Mouse (Mus musculus): ENCODE results near the gene Pex6. TPM values are rescaled to one million over a fixed set of nuclear protein-coding genes. Genes with fewer than 3 reads are reported as not detected.
"Not testable (repeated sequence)": the region's sequence is repeated elsewhere in the genome, so short reads cannot be mapped to it uniquely, and the experiment has no call there.

Gene Pex6
- polyA plus RNA-seq, 1 experiment from 2014 or later = 27.9 TPM

DNA sequence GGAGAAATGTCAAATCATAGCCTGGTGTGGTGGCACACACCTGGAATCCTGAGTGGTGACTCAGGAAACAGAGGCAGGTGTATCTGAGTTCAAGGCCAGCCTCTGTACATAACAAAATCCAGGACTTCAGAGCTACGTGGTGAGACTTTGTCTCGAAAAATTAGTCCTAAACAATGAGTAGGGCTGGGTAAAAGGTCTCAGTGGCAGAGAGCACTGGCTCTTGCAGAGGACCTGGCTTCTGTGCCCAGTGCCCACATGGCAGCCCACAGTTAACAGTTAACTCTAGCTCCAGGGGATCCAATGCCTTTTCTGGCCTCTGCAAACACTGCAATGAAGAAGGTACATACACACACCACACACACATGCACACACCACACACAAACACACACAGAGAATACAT lies 36.5 kb downstream of the Pex6 start:
- Histone ChIP-seq H3K9me3 (no peaks in the 10 kb centered on the region), H3K9ac (replicated peaks) (no peak overlapping the region), H3K27me3 (no peaks in the 10 kb centered on the region), H3K4me2 (replicated peaks) (no peak overlapping the region), H3K36me3 (peaks cover 14% of the 10 kb centered on the region; the same call in 1 of the 2 replicates), H3K4me1 (peaks cover 16% of the 10 kb centered on the region), H3K4me3 (no peak overlapping the region), H3K27ac (replicated peaks) (no peak overlapping the region)
- no peak for ATAC-seq (replicated peaks)
- 83% methylated on average over 2 of the region's 2 CpGs for WGBS

DNA sequence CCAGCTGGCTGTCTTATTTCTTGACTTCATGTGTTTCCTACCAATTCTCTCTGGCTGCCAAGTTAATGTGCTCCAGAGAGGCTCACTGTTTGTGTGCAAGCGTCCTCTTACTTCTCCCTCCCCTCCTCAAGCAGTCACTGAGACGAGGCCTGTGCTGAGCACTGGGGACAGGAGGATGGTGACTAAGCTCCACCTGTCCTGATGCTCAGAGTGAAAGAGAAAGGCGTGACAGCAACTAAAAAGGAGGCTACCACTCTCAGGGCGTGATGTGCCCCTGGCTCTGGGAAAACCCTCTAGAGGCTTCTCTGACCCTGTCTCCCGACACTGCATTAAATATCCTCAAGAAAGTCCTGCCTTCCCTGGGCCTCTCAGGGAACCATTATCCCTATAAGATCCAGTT lies 38.0 kb downstream of the Pex6 start:
- Histone ChIP-seq H3K36me3 (peaks cover 10% of the 10 kb centered on the region; the same call in 1 of the 2 replicates), H3K27me3 (no peaks in the 10 kb centered on the region), H3K27ac (replicated peaks) (no peak overlapping the region), H3K4me2 (replicated peaks) (no peak overlapping the region), H3K9me3 (no peaks in the 10 kb centered on the region), H3K4me3 (no peak overlapping the region), H3K4me1 (peaks cover 16% of the 10 kb centered on the region), H3K9ac (replicated peaks) (no peak overlapping the region)
- 86% methylated on average over 5 of the region's 5 CpGs for WGBS
- no peak for ATAC-seq (replicated peaks)

- no peak for ATAC-seq (replicated peaks)
- H3K4me1 ChIP-seq = peaks cover 16% of the 10 kb centered on the region
- H3K9ac ChIP-seq (replicated peaks) = peak overlapping the region; percentile 73
- H3K27me3 ChIP-seq = no peaks in the 10 kb centered on the region
- peak overlapping the region; percentile 98; the same call in 1 of the 2 replicates for H3K4me3 ChIP-seq
- H3K36me3 ChIP-seq = peaks cover 6% of the 10 kb centered on the region; the same call in 1 of the 2 replicates
- H3K4me2 ChIP-seq (replicated peaks) = peak overlapping the region; percentile 82
- no peaks in the 10 kb centered on the region for H3K9me3 ChIP-seq
- no peak overlapping the region for H3K27ac ChIP-seq (replicated peaks)
- 94% methylated on average over 4 of the region's 4 CpGs for WGBS
Measured at GRCm38 (mm10) chr17:46750580-46750979, 39.3 kb downstream of the Pex6 start.

DNA sequence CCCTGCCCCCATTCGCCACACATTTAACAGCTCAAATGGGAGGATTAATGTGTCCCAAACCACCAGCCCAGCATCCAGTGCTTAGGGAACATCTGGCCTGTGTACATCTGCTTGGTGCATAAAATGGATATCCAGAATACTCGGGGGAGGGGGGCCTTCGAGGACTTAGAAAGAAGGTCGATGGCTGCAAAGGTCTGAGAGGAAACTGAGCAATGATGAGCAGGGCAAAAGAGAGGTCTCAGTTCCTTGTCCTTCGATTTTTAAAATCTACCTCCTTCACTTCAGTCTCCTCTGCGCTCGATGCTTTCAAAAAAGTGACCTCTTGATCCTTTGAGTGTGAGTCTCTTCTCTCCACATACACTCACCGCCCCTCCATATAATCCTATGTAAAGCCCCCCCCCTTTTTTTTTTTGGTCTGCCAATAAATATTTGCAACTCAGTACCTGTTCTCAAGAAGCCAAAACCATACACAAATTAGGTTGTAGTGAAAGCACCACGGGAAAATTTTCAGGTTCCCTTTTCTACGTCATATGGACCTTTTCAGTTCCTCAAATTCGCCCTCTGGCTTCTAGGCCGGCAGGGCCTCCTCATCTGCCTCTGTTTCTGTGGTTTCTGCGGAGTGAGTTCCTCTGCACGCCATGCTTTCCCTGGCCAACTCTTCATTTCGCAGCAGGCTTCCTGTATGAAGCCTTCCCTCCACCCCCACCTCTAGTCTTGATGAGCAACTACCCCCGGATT lies 40.0 kb downstream of the Pex6 start:
- Histone ChIP-seq H3K27ac (replicated peaks) (peak overlapping the region; percentile 91), H3K9ac (replicated peaks) (peak overlapping the region; percentile 73), H3K9me3 (no peaks in the 10 kb centered on the region), H3K36me3 (peaks cover 4% of the 10 kb centered on the region; the same call in 1 of the 2 replicates), H3K4me2 (replicated peaks) (peak overlapping the region; percentile 82), H3K27me3 (no peaks in the 10 kb centered on the region), H3K4me1 (peaks cover 16% of the 10 kb centered on the region), H3K4me3 (peak overlapping the region; percentile 98)
- ATAC-seq (replicated peaks) = no peak
- 30% methylated on average over 16 of the region's 16 CpGs for WGBS

- peak within 1 kb of the TSS; percentile 82 for H3K4me2 ChIP-seq (replicated peaks)
- under 1% methylated on average over 58 of the region's 58 CpGs for WGBS
- peak within 1 kb of the TSS; percentile 91 for H3K27ac ChIP-seq (replicated peaks)
- H3K9ac ChIP-seq (replicated peaks) = peak within 1 kb of the TSS; percentile 73
- H3K4me1 ChIP-seq = peaks cover 16% of the 10 kb centered on the region
- ATAC-seq (replicated peaks) = peak; percentile 99
- no peaks in the 10 kb centered on the region for H3K36me3 ChIP-seq
- no peaks in the 10 kb centered on the region for H3K27me3 ChIP-seq
- H3K9me3 ChIP-seq = no peaks in the 10 kb centered on the region
- H3K4me3 ChIP-seq = peak within 1 kb of the TSS; percentile 98
Measured at GRCm38 (mm10) chr17:46751794-46752556, 40.7 kb downstream of the Pex6 start, which contains the start of gene Cnpy3. Cnpy3 (minus strand) TSS chr17:46752214.

- no peak overlapping the region for H3K9ac ChIP-seq (replicated peaks)
- WGBS = 87% methylated on average over 12 of the region's 12 CpGs
- no peak overlapping the region for H3K4me3 ChIP-seq
- ATAC-seq (replicated peaks) = no peak
- H3K36me3 ChIP-seq = no peaks in the 10 kb centered on the region
- no peaks in the 10 kb centered on the region for H3K4me1 ChIP-seq
- no peak overlapping the region for H3K4me2 ChIP-seq (replicated peaks)
- no peaks in the 10 kb centered on the region for H3K9me3 ChIP-seq
- H3K27ac ChIP-seq (replicated peaks) = no peak overlapping the region
- no peaks in the 10 kb centered on the region for H3K27me3 ChIP-seq
Measured at GRCm38 (mm10) chr17:46758753-46759152, 47.5 kb downstream of the Pex6 start.

- no peaks in the 10 kb centered on the region for H3K27me3 ChIP-seq
Measured at GRCm38 (mm10) chr17:46763544-46763943, 52.3 kb downstream of the Pex6 start, which contains the start of gene Ptcra. Ptcra (minus strand) TSS chr17:46763712.

DNA sequence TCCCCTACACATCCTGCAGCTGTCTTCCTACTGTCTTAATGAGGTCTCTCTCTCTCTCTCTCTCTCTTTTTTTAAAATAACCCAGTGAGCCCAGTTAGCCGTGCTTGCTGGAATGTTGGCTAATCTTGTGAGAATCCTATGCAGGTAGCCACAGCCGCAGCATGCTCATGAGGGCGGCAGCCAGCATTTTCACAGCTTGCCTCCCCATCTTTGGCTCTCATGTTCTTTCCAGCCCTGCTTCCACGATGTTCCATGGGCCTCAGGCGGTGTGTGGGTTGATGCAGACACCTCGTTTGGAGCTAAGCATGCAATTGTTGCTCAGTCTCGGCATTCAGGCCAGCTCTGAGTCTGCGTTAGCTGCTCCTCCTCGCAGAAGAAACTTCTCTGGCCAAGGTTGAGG lies 53.7 kb downstream of the Pex6 start:
- not testable (repeated sequence) for H3K4me3 ChIP-seq; H3K9me3 ChIP-seq; H3K27me3 ChIP-seq; ATAC-seq (replicated peaks); H3K36me3 ChIP-seq; H3K4me2 ChIP-seq (replicated peaks); H3K4me1 ChIP-seq; H3K27ac ChIP-seq (replicated peaks); H3K9ac ChIP-seq (replicated peaks)
- WGBS = 68% methylated on average over 9 of the region's 9 CpGs

More at GRCm38 (mm10) chr17:46763544-46763943, 52.3 kb downstream of the Pex6 start, which contains the start of gene Ptcra:
- H3K9me3 ChIP-seq = no peaks in the 10 kb centered on the region
- WGBS = 79% methylated on average over 2 of the region's 2 CpGs
- no peak within 1 kb of the TSS for H3K27ac ChIP-seq (replicated peaks)
- no peaks in the 10 kb centered on the region for H3K36me3 ChIP-seq
- H3K9ac ChIP-seq (replicated peaks) = no peak within 1 kb of the TSS
- H3K4me2 ChIP-seq (replicated peaks) = no peak within 1 kb of the TSS
- H3K4me1 ChIP-seq = no peaks in the 10 kb centered on the region
- no peak within 1 kb of the TSS for H3K4me3 ChIP-seq
- ATAC-seq (replicated peaks) = no peak

DNA sequence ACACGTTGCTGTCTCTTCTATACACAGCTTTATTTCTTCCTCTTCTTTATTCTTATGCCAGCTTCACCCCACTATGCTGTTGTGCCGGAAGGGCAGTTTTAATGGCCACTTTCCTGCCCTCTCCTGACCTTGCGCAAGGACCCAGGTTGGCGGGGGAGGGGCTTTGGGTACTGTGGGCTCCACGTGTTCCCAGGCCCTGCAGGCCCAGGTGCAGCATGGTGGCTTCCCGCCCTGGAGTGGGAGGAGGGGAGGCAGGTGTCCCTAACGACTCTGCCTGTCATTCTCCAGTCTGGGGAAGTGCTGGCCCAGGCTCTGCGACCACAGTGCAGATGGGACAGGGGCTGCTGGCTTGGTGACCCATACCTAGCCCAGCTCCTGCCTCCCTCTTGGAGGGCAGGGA lies 56.6 kb downstream of the Pex6 start:
- ATAC-seq (replicated peaks) = no peak
- H3K36me3 ChIP-seq = no peaks in the 10 kb centered on the region
- 64% methylated on average over 8 of the region's 8 CpGs for WGBS

GRCm38 (mm10) chr17:46770546-46770945 lies 59.3 kb downstream of the Pex6 start:
- no peak for ATAC-seq (replicated peaks)
- 89% methylated on average over 11 of the region's 11 CpGs for WGBS
- Histone ChIP-seq H3K27me3 (no peaks in the 10 kb centered on the region), H3K9me3 (no peaks in the 10 kb centered on the region), H3K9ac (replicated peaks) (no peak overlapping the region), H3K4me1 (peaks cover 21% of the 10 kb centered on the region), H3K4me2 (replicated peaks) (no peak overlapping the region), H3K4me3 (no peak overlapping the region), H3K36me3 (peaks cover 10% of the 10 kb centered on the region), H3K27ac (replicated peaks) (no peak overlapping the region)

More for the DNA sequence above, 56.6 kb downstream of the Pex6 start:
- no peaks in the 10 kb centered on the region for H3K9me3 ChIP-seq
- H3K9ac ChIP-seq (replicated peaks) = no peak overlapping the region
- no peak overlapping the region for H3K4me3 ChIP-seq
- peaks cover 7% of the 10 kb centered on the region for H3K4me1 ChIP-seq
- no peak overlapping the region for H3K27ac ChIP-seq (replicated peaks)
- no peak overlapping the region for H3K4me2 ChIP-seq (replicated peaks)
- no peaks in the 10 kb centered on the region for H3K27me3 ChIP-seq

DNA sequence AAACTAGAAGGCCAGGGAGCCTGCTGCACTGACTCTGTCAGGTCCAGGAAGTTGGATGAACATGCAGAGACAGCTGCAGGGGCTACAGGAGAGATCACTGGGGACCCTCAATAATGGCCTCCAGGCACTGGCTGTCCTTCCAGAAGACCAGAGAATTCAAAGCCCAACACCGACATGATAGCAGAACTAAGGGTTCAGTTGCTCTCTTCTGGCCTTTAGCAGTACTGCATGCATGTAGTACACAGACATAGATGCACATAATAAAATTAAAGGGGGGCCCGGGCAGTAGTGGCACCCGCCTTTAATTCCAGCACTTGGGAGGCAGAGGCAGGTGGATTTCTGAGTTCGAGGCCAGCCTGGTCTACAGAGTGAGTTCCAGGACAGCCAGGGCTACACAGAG lies 59.8 kb downstream of the Pex6 start:
- no peak overlapping the region for H3K9ac ChIP-seq (replicated peaks)
- ATAC-seq (replicated peaks) = no peak
- H3K27me3 ChIP-seq = no peaks in the 10 kb centered on the region
- H3K4me3 ChIP-seq = no peak overlapping the region
- WGBS = 93% methylated on average over 4 of the region's 4 CpGs
- no peaks in the 10 kb centered on the region for H3K9me3 ChIP-seq
- H3K27ac ChIP-seq (replicated peaks) = no peak overlapping the region
- H3K4me2 ChIP-seq (replicated peaks) = no peak overlapping the region
- H3K4me1 ChIP-seq = peaks cover 21% of the 10 kb centered on the region
- peaks cover 15% of the 10 kb centered on the region for H3K36me3 ChIP-seq

DNA sequence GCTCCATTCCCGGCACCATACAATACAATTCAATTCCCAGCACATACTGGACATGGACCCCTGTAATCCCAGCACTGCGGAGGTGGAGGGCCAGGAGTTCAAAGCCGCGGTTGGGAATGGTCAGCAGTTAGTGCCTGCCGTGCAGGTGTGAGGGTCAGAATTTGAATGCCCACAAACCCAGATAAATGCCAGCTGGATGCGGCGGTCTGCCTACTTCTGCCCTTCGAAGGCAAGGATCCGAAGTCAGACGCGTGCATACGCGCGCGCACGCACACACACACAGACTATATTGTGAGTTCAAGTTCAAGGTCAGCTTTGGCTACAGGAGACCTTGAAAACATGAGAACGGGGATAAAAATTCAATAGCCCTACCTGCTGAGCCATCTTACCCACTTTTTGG lies 60.4 kb downstream of the Pex6 start:
- ATAC-seq (replicated peaks) = no peak
- Histone ChIP-seq H3K4me3 (peak overlapping the region; percentile 91), H3K27ac (replicated peaks) (peak overlapping the region; percentile 90), H3K9ac (replicated peaks) (peak overlapping the region; percentile 79), H3K36me3 (peaks cover 21% of the 10 kb centered on the region), H3K4me2 (replicated peaks) (peak overlapping the region; percentile 92), H3K9me3 (no peaks in the 10 kb centered on the region), H3K27me3 (no peaks in the 10 kb centered on the region), H3K4me1 (peaks cover 21% of the 10 kb centered on the region)
- WGBS = 64% methylated on average over 17 of the region's 17 CpGs
